8 mouse cellular contexts compared by ENCODE assay signal in the genomic region with DNA sequence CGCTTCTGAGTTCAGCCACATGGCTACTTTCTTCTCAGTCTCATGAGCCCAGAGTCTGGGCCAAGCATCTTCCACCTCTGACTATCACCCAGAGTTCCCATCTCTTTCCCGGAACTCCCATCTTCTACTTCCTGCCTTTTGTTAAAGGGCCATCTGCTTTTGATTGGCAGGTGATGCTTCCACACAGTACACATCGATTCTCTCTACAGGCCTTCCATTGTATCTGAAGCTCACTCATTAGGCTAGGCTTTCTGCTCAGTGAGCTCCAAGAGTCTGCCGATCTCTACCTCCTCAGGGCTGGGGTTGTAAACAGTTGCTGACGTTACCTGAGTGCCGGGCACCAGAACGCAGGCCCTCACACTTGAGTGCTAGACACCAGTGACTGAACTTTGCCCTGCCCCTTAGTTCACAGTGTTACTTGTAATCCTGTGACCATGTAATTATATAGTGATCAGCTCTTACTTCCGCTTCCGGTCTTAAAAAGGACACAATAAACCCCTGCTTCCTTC. TPM values are rescaled to one million over a fixed set of nuclear protein-coding genes. Genes with fewer than 3 reads are reported as not detected.
DNase-seq lines count a peak whose midpoint lies in the region; ATAC-seq lines count a peak whose summit lies in the region.

A gene (plus strand): TSS at position 459 of the 509 bp plus-strand sequence.

- 94% methylated on average over 9 of the region's 9 CpGs for WGBS in forebrain, embryonic 15.5 days
- WGBS in hindbrain, embryonic 13.5 days: 93% methylated on average over 9 of the region's 9 CpGs
- 80% methylated on average over 9 of the region's 9 CpGs for WGBS in liver, embryonic 15.5 days (ENCODE audit: insufficient replicate concordance)

- no peak within 1 kb of the TSS for H3K9ac ChIP-seq in forebrain, embryonic 15.5 days (replicated peaks)
- H3K9ac ChIP-seq in hindbrain, embryonic 13.5 days: no peak within 1 kb of the TSS
- no peak within 1 kb of the TSS for H3K9ac ChIP-seq in liver, embryonic 15.5 days

- DNase-seq in frontal cortex, adult 2 months (ENCODE audit: extremely low spot score in 1 of 2, low spot score in 1 of 2): no peak
- DNase-seq in frontal cortex, postnatal 14 days (ENCODE audit: low spot score in 2 of 2): no peak
- peak; percentile 60 for DNase-seq in R1 (ENCODE audit: low read depth, low spot score)
- DNase-seq in cerebellum, postnatal 25 days: no peak
- DNase-seq in spleen, postnatal 14 days (ENCODE audit: low spot score in 2 of 2): no peak

- no peak for ATAC-seq in forebrain, embryonic 15.5 days (replicated peaks)
- no peak for ATAC-seq in hindbrain, embryonic 13.5 days (ENCODE audit: low FRiP score)
- no peak for ATAC-seq in liver, embryonic 15.5 days (ENCODE audit: insufficient read depth)

- peak within 1 kb of the TSS; percentile 43 for H3K4me2 ChIP-seq in forebrain, embryonic 15.5 days (replicated peaks)
- peak within 1 kb of the TSS; percentile 32; the same call in 1 of the 2 replicates for H3K4me2 ChIP-seq in hindbrain, embryonic 13.5 days
- H3K4me2 ChIP-seq in liver, embryonic 15.5 days: peak within 1 kb of the TSS; percentile 83

- H3K27ac ChIP-seq in forebrain, embryonic 15.5 days (replicated peaks): no peak within 1 kb of the TSS
- H3K27ac ChIP-seq in hindbrain, embryonic 13.5 days: no peak within 1 kb of the TSS
- H3K27ac ChIP-seq in liver, embryonic 15.5 days (replicated peaks): peak within 1 kb of the TSS; percentile 42; the same call in 1 of the 2 replicates

- peaks cover 22% of the 10 kb centered on the region for H3K4me1 ChIP-seq in forebrain, embryonic 15.5 days
- peaks cover 21% of the 10 kb centered on the region for H3K4me1 ChIP-seq in hindbrain, embryonic 13.5 days (replicated peaks)
- peaks cover 39% of the 10 kb centered on the region for H3K4me1 ChIP-seq in liver, embryonic 15.5 days (replicated peaks)

- no peaks in the 10 kb centered on the region for H3K27me3 ChIP-seq in forebrain, embryonic 15.5 days
- 0 out of 2 replicates have a peak, but pooled peaks cover 5% of the 10 kb centered on the region for H3K27me3 ChIP-seq in hindbrain, embryonic 13.5 days
- H3K27me3 ChIP-seq in liver, embryonic 15.5 days: no peaks in the 10 kb centered on the region

- H3K9me3 ChIP-seq in forebrain, embryonic 15.5 days: no peaks in the 10 kb centered on the region
- H3K9me3 ChIP-seq in hindbrain, embryonic 13.5 days: no peaks in the 10 kb centered on the region
- H3K9me3 ChIP-seq in liver, embryonic 15.5 days (replicated peaks): no peaks in the 10 kb centered on the region

- no peaks in the 10 kb centered on the region for H3K36me3 ChIP-seq in forebrain, embryonic 15.5 days
- H3K36me3 ChIP-seq in hindbrain, embryonic 13.5 days: no peaks in the 10 kb centered on the region
- H3K36me3 ChIP-seq in liver, embryonic 15.5 days (replicated peaks): peaks cover 11% of the 10 kb centered on the region

- H3K4me3 ChIP-seq in forebrain, embryonic 15.5 days: peak within 1 kb of the TSS; percentile 88; the same call in 1 of the 2 replicates
- peak within 1 kb of the TSS; percentile 22 for H3K4me3 ChIP-seq in hindbrain, embryonic 13.5 days
- H3K4me3 ChIP-seq in liver, embryonic 15.5 days (replicated peaks): peak within 1 kb of the TSS; percentile 72

RNA-seq across cellular contexts. Expression of the gene that starts here (rescaled TPM):
- polyA plus RNA-seq in frontal cortex, adult 2 months (2012; rRNA removed): 41.8 and 42.2 TPM in 2 replicates
- 106 and 116 TPM in 2 replicates for polyA plus RNA-seq in forebrain, embryonic 15.5 days (2015; fragmentation: Nextera tagmentation; extraction: Ambion mirVana)
- polyA plus RNA-seq in hindbrain, embryonic 13.5 days (2015; fragmentation: Nextera tagmentation; extraction: Ambion mirVana): 90.4 and 92.7 TPM in 2 replicates
- 119 and 121 TPM in 2 replicates for polyA plus RNA-seq in liver, embryonic 15.5 days (2015; fragmentation: Nextera tagmentation; extraction: Ambion mirVana)

Comparison
In these comparisons a context has a peak if more than half of its experiments do, and no peak if none do; other contexts are left out.
1. H3K4me2 ChIP-seq: peak in every context shown above with its lines; median percentile 83 in liver, embryonic 15.5 days; 43 in forebrain, embryonic 15.5 days; 32 in hindbrain, embryonic 13.5 days.
2. H3K4me3 ChIP-seq: peak in every context shown above with its lines; median percentile 88 in forebrain, embryonic 15.5 days; 72 in liver, embryonic 15.5 days; 22 in hindbrain, embryonic 13.5 days.